In the genomic region with DNA sequence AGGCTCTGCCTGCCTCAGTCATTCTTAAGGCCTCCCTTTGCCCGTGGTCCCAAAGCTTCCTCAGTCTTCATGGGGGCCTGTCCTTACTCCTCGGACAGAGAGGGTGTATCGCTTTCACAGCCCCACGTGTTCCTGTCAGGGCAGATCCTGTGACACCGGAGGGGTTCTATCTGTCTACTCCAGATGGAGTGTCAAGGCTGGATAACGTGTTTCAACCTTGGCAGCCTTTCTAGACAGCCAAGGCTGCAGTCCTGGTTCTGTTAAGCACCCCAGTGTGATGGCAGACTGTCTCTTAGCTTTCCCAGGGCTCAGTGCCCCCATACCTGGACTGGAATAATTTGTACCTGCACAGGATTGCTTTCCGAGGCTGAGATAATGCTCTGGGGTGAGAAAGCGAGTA, we compare ENCODE assay signal across 22 mouse cellular contexts. TPM values are rescaled to one million over a fixed set of nuclear protein-coding genes. Genes with fewer than 3 reads are reported as not detected.
DNase-seq lines count a peak whose midpoint lies in the region; ATAC-seq and TF ChIP-seq lines count a peak whose summit lies in the region.
"Had no signal": no experiment of that assay in that cellular context is flagged by ENCODE, and none has a peak within 500 bp of the region (broad histone marks: within the 10 kb centered on the region; RNA-seq: fewer than 3 reads in every experiment).

No protein-coding gene starts in this region.

- no peaks in the 10 kb centered on the region for H3K27me3 ChIP-seq in cerebellum, adult 2 months (ENCODE audit: control insufficient read depth, insufficient read depth, low read length)
- H3K27me3 ChIP-seq in liver, embryonic 12.5 days (replicated peaks) = peaks cover 9% of the 10 kb centered on the region; the same call in 1 of the 2 replicates
- H3K27me3 ChIP-seq in liver, postnatal 0 days (ENCODE audit: insufficient read depth, low read length) = no peaks in the 10 kb centered on the region
- no peaks in the 10 kb centered on the region for H3K27me3 ChIP-seq in liver, embryonic 16.5 days (ENCODE audit: control insufficient read depth, insufficient read depth, low read depth, low read length)
- H3K27me3 ChIP-seq: heart, embryonic 15.5 days; intestine, embryonic 15.5 days had no signal

- DNase-seq in cerebellum, adult 2 months = peak; percentile 34 to 58
- no peak for DNase-seq in cerebellum, postnatal 10 days
- DNase-seq in liver, postnatal 0 days = no peak
- DNase-seq in cerebellum, adult 9-11 months = peak; percentile 58
- DNase-seq in gastrocnemius, postnatal 4 days (ENCODE audit: low spot score in 2 of 2) = no peak
- no peak for DNase-seq in kidney, adult 9 months
- DNase-seq: adrenal gland, adult 2 months; adrenal gland, postnatal 25 days; gastrocnemius, postnatal 36 days; heart, adult 18-20 months; kidney, adult 18-20 months had no signal

- no peaks in the 10 kb centered on the region for H3K36me3 ChIP-seq in liver, embryonic 12.5 days
- H3K36me3 ChIP-seq in liver, postnatal 0 days (replicated peaks; ENCODE audit: insufficient read depth, low read length) = no peaks in the 10 kb centered on the region
- no peaks in the 10 kb centered on the region for H3K36me3 ChIP-seq in liver, embryonic 16.5 days (ENCODE audit: control insufficient read depth, insufficient read depth)
- H3K36me3 ChIP-seq: embryonic facial prominence, embryonic 10.5 days; heart, embryonic 10.5 days; heart, embryonic 15.5 days; hindbrain, embryonic 10.5 days; intestine, embryonic 15.5 days had no signal

- peaks cover 22% of the 10 kb centered on the region for H3K4me1 ChIP-seq in cerebellum, adult 2 months (ENCODE audit: control insufficient read depth, insufficient read depth, low read length)
- peaks cover 19% of the 10 kb centered on the region for H3K4me1 ChIP-seq in liver, embryonic 12.5 days
- no peaks in the 10 kb centered on the region for H3K4me1 ChIP-seq in liver, postnatal 0 days (ENCODE audit: insufficient read depth)
- no peaks in the 10 kb centered on the region for H3K4me1 ChIP-seq in liver, embryonic 16.5 days (ENCODE audit: control insufficient read depth, low read depth, low read length)
- H3K4me1 ChIP-seq: heart, embryonic 10.5 days; hindbrain, embryonic 10.5 days had no signal

- WGBS in cerebellum, adult 2 months = 25% methylated on average over 8 of the region's 8 CpGs
- WGBS in liver, embryonic 12.5 days (ENCODE audit: insufficient replicate concordance) = 44% methylated on average over 8 of the region's 8 CpGs
- 66% methylated on average over 8 of the region's 8 CpGs for WGBS in liver, postnatal 0 days (ENCODE audit: insufficient replicate concordance)
- WGBS in liver, embryonic 16.5 days (ENCODE audit: insufficient replicate concordance) = 41% methylated on average over 8 of the region's 8 CpGs

- no peak overlapping the region for H3K9ac ChIP-seq in liver, embryonic 12.5 days
- H3K9ac ChIP-seq in liver, postnatal 0 days (replicated peaks) = no peak overlapping the region
- H3K9ac ChIP-seq in liver, embryonic 16.5 days (ENCODE audit: low read depth, low read length) = no peak overlapping the region
- H3K9ac ChIP-seq: heart, embryonic 15.5 days; hindbrain, embryonic 14.5 days; intestine, embryonic 15.5 days had no signal

- H3K4me2 ChIP-seq in liver, embryonic 12.5 days = peak overlapping the region; percentile 13
- no peak overlapping the region for H3K4me2 ChIP-seq in liver, postnatal 0 days (ENCODE audit: low read depth, low read length)
- H3K4me2 ChIP-seq in liver, embryonic 16.5 days (ENCODE audit: low read depth, low read length) = no peak overlapping the region
- H3K4me2 ChIP-seq: heart, embryonic 15.5 days; hindbrain, embryonic 14.5 days; intestine, embryonic 15.5 days had no signal

- TF ChIP-seq EP300 in liver, postnatal 0 days (IDR thresholded peaks at IDR 0.05; ENCODE audit: low read depth) = no peak

- H3K4me3 ChIP-seq in cerebellum, adult 2 months (replicated peaks; ENCODE audit: insufficient read depth, low read depth, low read length) = no peak overlapping the region
- H3K4me3 ChIP-seq in liver, embryonic 12.5 days = no peak overlapping the region
- no peak overlapping the region for H3K4me3 ChIP-seq in liver, postnatal 0 days (ENCODE audit: low read depth, low read length)
- no peak overlapping the region for H3K4me3 ChIP-seq in liver, embryonic 16.5 days (ENCODE audit: low read depth, low read length)
- H3K4me3 ChIP-seq: embryonic facial prominence, embryonic 10.5 days; heart, embryonic 10.5 days; heart, embryonic 15.5 days; hindbrain, embryonic 10.5 days; intestine, embryonic 15.5 days had no signal

- peak; percentile 74 for ATAC-seq in liver, embryonic 12.5 days
- ATAC-seq in liver, postnatal 0 days = no peak
- peak; percentile 24; the same call in 1 of the 2 replicates for ATAC-seq in liver, embryonic 16.5 days (ENCODE audit: low read depth)
- ATAC-seq: forebrain, embryonic 14.5 days had no signal

- TF ChIP-seq CTCF in cerebellum, adult 2 months (IDR thresholded peaks at IDR 0.05; ENCODE audit: borderline replicate concordance, insufficient read depth, low read depth, low read length) = no peak
- no peak for TF ChIP-seq CTCF in liver, postnatal 0 days (IDR thresholded peaks at IDR 0.05; ENCODE audit: low read depth)

- no peak for TF ChIP-seq POLR2A in cerebellum, adult 2 months (IDR thresholded peaks at IDR 0.05; ENCODE audit: borderline replicate concordance, insufficient read depth, low read length)

- no peaks in the 10 kb centered on the region for H3K9me3 ChIP-seq in liver, embryonic 12.5 days (replicated peaks)
- no peaks in the 10 kb centered on the region for H3K9me3 ChIP-seq in liver, postnatal 0 days (ENCODE audit: low read length)
- no peaks in the 10 kb centered on the region for H3K9me3 ChIP-seq in liver, embryonic 16.5 days (replicated peaks; ENCODE audit: control insufficient read depth, low read length)
- H3K9me3 ChIP-seq: embryonic facial prominence, embryonic 10.5 days; heart, embryonic 10.5 days; heart, embryonic 15.5 days; hindbrain, embryonic 10.5 days; intestine, embryonic 15.5 days had no signal

- H3K27ac ChIP-seq in cerebellum, adult 2 months (ENCODE audit: insufficient read depth, low read length) = no peak overlapping the region
- H3K27ac ChIP-seq in liver, embryonic 12.5 days = no peak overlapping the region
- H3K27ac ChIP-seq in liver, postnatal 0 days (ENCODE audit: low read depth) = no peak overlapping the region
- H3K27ac ChIP-seq in liver, embryonic 16.5 days (ENCODE audit: low read length) = no peak overlapping the region
- H3K27ac ChIP-seq: embryonic facial prominence, embryonic 10.5 days; heart, embryonic 10.5 days; heart, embryonic 15.5 days; hindbrain, embryonic 14.5 days; intestine, embryonic 15.5 days had no signal

RNA-seq across cellular contexts. Expression of a gene that starts 40.4 kb away (rescaled TPM):
- polyA plus RNA-seq in cerebellum, adult 2 months (2012; rRNA removed) = 0.10 TPM in 1 of 2 replicates, not detected in the other
- polyA plus RNA-seq in liver, embryonic 12.5 days (2016; fragmentation: Nextera tagmentation; extraction: Ambion mirVana) = not detected in 2 replicates
- 0.04 TPM in 1 of 2 replicates, not detected in the other for polyA plus RNA-seq in liver, postnatal 0 days (2015; fragmentation: Nextera tagmentation; extraction: Ambion mirVana)
- polyA plus RNA-seq in liver, embryonic 16.5 days (2015; fragmentation: Nextera tagmentation; extraction: Ambion mirVana) = not detected in 2 replicates
- not detected for total RNA-seq in gastrocnemius, postnatal 4 days (2021)
- total RNA-seq: CH12.LX had no signal
- polyA plus RNA-seq: embryonic facial prominence, embryonic 10.5 days; embryonic facial prominence, embryonic 14.5 days; forebrain, embryonic 14.5 days; heart, embryonic 10.5 days; hindbrain, embryonic 10.5 days had no signal

Comparison
In these comparisons a context has a peak if more than half of its experiments do, and no peak if none do; other contexts are left out.
1. DNase-seq: peak in cerebellum, adult 2 months (2 of 2) and cerebellum, adult 9-11 months (single experiment); none in cerebellum, postnatal 10 days (0 of 2), liver, postnatal 0 days (single experiment), gastrocnemius, postnatal 4 days (0 of 2) and kidney, adult 9 months (single experiment).